Mouse (Mus musculus) pancreas, adult 10 weeks (tissue): Measurements from ENCODE around the gene Tspan13. TPM values are rescaled to one million over a fixed set of nuclear protein-coding genes. Genes with fewer than 3 reads are reported as not detected.

Source experiments
- polyA plus RNA-seq: library from polyadenylated mRNA; stranded (reverse); fragments of 350-450 nt; fragmentation: Illumina TruSeq; extraction: RNeasy Lipid Tissue Mini Kit (QIAGEN cat#74804); gene quantifications from one replicate; pipeline ENCODE4 v1.2.3, GENCODE M21; 2015; ENCODE audit warnings: low read depth, low replicate concordance; ENCODE audit not compliant: insufficient read depth

The Tspan13 gene
- polyA plus RNA-seq = 26.8 TPM

GRCm38 (mm10) chr12:36042348-36042778, at the start of gene Tspan13:
Gene Tspan13 (minus strand): TSS chr12:36042500.

GRCm38 (mm10) chr12:35992711-35993110, 49.6 kb downstream of the Tspan13 start, which contains the start of gene Agr2:
Gene Agr2 (plus strand): TSS chr12:35992907.

Other genes with a start within 250 kb of the Tspan13 start
- gene Agr3, start 116.9 kb downstream of the Tspan13 start, polyA plus RNA-seq = not detected
- gene Agr2, start 49.6 kb downstream of the Tspan13 start, polyA plus RNA-seq = not detected
- 7.2 TPM for gene Ankmy2, start 114.6 kb upstream of the Tspan13 start, polyA plus RNA-seq
- 5.8 TPM for gene Bzw2, start 115.6 kb upstream of the Tspan13 start, polyA plus RNA-seq
- not detected for gene Lrrc72, start 210.9 kb upstream of the Tspan13 start, polyA plus RNA-seq